Mouse (Mus musculus) spleen, adult 2 months (tissue): ENCODE results near the gene Lgals8.

Source experiments
- CTCF ChIP-seq: fragments of 200-500 bp; IDR thresholded peaks from 2 replicates; pipeline ENCODE4 v1.5.1; 2011; ENCODE audit warnings: mild to moderate bottlenecking, inconsistent platforms; ENCODE audit not compliant: insufficient read depth, insufficient read length, insufficient replicate concordance; ENCODE audit errors: extremely low read depth
- POLR2A ChIP-seq: fragments of 200-500 bp; IDR thresholded peaks from 2 replicates; pipeline ENCODE4 v1.6.1; 2011; ENCODE audit warnings: low read depth, low read length, inconsistent platforms

DNA sequence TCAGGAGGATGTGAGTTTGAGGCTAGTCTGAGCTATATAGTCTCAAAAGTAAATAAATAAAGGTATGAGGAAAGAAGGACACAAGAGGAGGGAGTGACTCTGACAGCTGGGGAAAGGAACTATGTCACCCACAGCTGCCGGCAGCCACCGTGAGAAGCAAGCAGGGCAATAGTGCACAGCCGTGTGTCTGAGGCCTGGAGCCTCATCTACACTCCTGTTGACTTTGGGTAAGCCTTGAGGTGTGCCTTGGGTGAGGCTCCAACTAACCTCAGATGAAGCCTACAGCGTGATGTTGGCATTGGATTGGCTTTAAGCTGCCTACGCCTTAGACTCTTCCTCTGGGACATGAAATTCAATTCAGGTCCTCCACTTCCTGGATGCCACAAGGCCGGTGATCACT, 45.3 kb upstream of the Lgals8 start:
- TF ChIP-seq CTCF = no peak
- TF ChIP-seq POLR2A = no peak
